Mouse (Mus musculus) cerebellum, postnatal 4 days (tissue): ENCODE results near the gene Gm20605.
"Not testable (repeated sequence)": the region's sequence is repeated elsewhere in the genome, so short reads cannot be mapped to it uniquely, and the experiment has no call there.

ENCODE experiments used
- DNase-seq, 2 experiments: peaks; one replicate each; pipeline ENCODE4 v3.0.0; 2022; ENCODE audit warnings: low spot score in 2 of 2, mixed read lengths in 1 of 2

Gene Gm20605

GRCm38 (mm10) chr5:137613076-137613475 lies 15.9 kb upstream of the Gm20605 start:
- no peak for DNase-seq

- DNase-seq: no peak
Observed at GRCm38 (mm10) chr5:137613550-137613949, 15.4 kb upstream of the Gm20605 start, which contains the start of gene Pcolce. Gene Pcolce (minus strand): TSS chr5:137613784.

DNA sequence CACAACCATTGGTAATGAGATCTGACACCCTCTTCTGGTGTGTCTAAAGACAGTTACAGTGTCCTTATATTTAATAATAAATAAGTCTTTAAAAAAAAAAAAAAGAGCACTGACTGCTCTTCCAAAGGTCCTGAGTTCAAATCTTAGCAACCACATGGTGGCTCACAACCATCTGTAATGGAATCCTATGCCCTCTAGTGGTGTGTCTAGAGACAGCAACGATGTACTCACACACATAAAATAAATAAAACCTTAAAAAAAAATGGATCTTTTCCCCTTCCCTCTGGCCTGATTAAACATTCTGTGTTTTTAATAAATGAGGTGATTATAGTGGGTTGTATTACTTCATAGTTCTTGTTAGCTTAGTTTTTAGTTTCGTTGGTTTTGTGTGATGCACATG lies 14.1 kb upstream of the Gm20605 start:
- DNase-seq: not testable (repeated sequence)

- no peak for DNase-seq
Observed at GRCm38 (mm10) chr5:137615347-137615746, 13.6 kb upstream of the Gm20605 start.

DNA sequence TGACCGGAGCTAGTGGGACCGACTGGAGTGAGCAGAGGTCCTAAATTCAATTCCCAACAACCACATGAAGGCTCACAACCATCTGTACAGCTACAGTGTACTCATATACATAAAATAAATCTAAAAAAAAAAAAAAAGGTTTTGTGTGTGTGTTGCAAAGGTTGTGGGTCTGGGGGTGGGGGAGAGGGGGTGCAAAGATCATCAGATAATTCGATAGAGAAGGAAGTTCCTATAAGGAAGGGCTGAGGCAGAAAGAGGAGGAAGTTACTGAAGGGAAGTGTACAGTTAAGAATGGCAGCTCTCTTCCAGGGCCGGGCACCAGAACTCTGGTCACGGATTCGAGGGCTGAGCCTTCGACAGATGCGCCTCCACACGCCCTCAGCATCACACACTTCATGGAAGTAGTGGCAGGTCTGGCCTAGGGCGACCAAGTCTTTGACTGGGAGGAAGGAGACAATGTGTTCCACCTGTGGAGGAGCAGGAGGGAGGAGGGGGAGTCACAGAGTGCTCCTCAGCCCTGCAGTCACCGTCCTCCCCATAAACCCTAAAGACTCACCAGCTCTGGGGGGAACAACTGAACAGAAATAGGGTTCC lies 4.9 kb upstream of the Gm20605 start:
- no peak for DNase-seq

DNA sequence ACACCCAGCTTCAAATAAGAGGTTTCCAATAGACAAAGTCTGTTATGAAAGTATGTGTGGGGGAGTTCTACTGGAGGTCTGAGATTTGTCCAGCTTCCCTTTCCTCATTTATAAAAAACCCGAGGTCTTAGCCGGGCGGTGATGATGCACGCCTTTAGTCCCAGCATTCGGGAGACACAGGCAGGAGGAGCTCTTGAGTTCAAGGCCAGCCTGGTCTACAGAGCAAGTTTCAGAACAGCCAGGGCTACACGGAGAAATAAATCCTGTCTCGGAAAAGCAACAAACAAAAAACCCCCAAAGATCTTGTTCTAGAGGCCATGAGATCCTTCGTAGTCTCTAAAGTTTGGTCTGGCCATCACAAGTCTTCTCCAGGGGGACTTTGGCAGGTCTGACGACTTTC lies 984 bp upstream of the Gm20605 start:
- no peak for DNase-seq

DNA sequence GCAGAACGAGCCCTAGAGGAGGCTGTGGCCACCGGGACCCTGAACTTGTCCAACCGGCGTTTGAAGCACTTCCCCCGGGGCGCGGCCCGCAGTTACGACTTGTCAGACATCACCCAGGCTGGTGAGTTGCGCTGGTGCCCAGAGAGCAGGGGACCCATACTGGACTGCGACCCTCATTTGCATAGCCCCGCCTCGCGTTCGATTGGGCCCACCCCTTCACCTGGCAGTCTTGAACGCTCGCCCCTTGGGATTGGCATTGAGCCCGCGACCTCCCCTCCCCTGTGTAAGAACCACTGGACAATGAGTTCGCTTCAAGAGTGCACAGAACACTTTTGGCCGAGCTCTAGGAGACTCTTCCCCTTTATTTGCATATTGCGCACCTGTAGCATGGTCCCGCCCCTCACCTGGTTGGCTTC lies 339 bp downstream of the Gm20605 start:
- no peak for DNase-seq

DNA sequence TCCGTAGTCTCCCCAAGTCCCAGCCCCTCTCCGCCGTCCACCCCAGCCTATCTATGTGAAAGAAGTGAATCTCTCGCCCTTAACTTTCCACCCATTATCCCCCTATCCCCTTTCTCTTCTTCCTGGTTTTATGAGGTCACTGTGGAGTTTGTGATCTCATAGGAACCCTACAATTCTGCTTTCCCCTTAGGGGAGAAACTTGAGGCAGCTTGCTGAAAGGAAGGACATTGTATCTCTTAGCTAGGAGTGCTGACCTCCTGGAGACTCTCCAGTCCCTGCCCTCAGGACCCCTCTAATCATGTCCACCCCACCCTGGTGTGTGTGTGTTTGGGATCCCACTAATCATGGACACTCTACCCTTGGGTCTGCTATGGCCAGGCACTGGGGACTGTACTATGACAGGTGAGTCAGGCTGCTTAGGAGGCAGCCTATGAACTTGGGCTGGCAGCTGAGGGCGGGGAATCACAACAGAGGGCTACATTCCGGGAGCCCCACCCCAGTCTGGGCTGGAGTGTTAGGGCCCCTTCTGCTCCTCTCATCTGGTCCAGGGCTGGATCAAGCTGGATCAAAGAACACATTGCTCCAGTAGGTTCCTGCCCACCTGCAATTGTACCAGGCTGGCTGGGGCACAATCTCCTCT lies 1.1 kb downstream of the Gm20605 start:
- DNase-seq: no peak

- DNase-seq: no peak
Observed at GRCm38 (mm10) chr5:137630602-137631001, 1.6 kb downstream of the Gm20605 start.

GRCm38 (mm10) chr5:137631171-137631570 lies 2.2 kb downstream of the Gm20605 start:
- DNase-seq: no peak

GRCm38 (mm10) chr5:137631591-137631990 lies 2.6 kb downstream of the Gm20605 start:
- DNase-seq: no peak

GRCm38 (mm10) chr5:137633397-137634084 lies 4.6 kb downstream of the Gm20605 start:
- DNase-seq: no peak

GRCm38 (mm10) chr5:137639472-137639871 lies 10.5 kb downstream of the Gm20605 start:
- no peak for DNase-seq

DNA sequence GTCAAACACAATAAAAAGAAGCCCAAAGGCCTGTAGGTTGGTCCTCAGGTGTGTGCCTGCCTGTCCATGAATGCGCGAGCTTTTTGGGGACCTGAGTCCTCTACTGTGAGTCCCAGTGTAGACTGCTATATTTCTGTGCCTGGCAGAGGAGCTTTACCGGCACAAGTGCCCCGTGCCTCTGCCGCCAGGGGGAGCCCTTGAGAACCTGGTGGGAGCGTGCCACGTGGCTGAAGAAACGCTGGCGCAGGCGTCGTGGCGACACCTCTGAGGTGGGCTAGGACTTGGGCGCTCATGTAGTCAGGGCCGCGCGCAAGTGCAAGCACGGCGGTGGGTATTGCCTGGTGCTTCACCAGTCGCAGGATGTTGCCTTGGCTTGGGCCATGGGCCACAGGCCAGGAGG lies 12.1 kb downstream of the Gm20605 start, which contains the start of gene Sap25:
Gene Sap25 (plus strand): TSS at position 281 of the 400 bp plus-strand sequence.
- DNase-seq: no peak

- DNase-seq: no peak
Observed at GRCm38 (mm10) chr5:137642886-137643285, 13.9 kb downstream of the Gm20605 start.

- no peak for DNase-seq
Observed at GRCm38 (mm10) chr5:137644484-137644883, 15.5 kb downstream of the Gm20605 start.

- DNase-seq: no peak
Observed at GRCm38 (mm10) chr5:137645091-137645651, 16.2 kb downstream of the Gm20605 start.

- no peak for DNase-seq
Observed at GRCm38 (mm10) chr5:137645652-137646091, 16.7 kb downstream of the Gm20605 start, which contains the start of gene Irs3. Gene Irs3 (minus strand): TSS chr5:137645714.

- no peak for DNase-seq
Observed at GRCm38 (mm10) chr5:137647827-137648601, 19.0 kb downstream of the Gm20605 start.

DNA sequence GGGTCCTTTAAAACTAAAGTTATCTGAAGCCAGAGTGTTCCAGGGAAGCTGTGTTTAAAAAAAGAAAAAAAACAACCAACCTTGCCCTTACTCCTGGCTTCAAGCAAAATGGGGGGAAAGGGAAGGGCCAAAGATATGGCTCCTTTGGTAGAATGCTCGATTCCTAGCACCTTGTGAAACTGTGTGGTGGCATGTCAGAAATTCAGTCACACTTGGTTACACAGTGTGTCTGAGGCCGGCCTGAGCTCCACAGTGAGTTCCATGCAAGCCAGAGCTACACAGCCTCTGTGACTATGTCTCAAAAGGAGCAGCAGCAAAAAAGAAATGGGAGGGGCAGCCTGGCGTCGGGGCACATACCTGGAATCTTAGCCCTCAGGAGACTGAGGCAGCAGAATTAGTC lies 20.3 kb downstream of the Gm20605 start:
- DNase-seq: no peak
